Comparison of ENCODE assay signal across 9 mouse cellular contexts in the genomic region with DNA sequence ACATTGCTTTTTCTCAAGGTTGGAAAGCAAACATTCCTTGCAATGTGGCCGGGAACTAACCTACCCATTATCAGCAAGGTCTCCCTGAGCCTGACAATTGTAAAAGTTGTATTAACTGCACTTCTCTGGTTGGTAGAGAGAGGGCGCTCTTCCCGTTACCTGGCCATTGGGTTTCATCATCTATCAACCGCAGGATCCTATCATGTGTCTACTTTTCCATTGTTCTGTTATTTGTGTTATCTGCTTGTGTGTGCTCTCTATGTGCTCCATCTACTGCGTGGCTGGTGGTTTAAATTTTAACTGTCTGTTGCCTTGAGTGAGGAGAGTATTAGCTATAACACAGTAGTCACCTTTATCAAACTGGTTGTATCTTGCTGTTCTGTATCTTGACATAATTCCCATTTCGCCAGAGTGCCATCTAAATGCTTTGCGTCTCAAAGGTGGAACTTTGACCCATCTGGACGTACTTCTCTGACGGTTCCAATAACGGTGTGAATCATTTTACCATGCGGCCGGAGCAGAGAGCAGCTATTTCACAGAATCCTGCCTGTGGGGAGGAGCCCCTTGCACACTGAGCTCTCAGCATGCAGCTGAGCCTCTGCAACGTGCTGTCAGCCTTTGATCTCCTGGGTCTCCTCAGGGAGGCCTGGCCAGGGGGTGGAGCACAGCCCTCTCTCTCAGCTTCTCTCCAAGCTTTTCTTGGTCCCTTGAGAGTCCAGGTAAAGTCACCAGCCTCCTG.
DNase-seq lines count a peak whose midpoint lies in the region; ATAC-seq and TF ChIP-seq lines count a peak whose summit lies in the region.
"Had no signal": no experiment of that assay in that cellular context is flagged by ENCODE, and none has a peak within 500 bp of the region (broad histone marks: within the 10 kb centered on the region; RNA-seq: fewer than 3 reads in every experiment).

No protein-coding gene starts in this region.

- no peak overlapping the region for H3K4me2 ChIP-seq in forebrain, embryonic 14.5 days (ENCODE audit: low read length)

- H3K27ac ChIP-seq in heart, adult 2 months, result no peak overlapping the region
- no peak overlapping the region for H3K27ac ChIP-seq in forebrain, embryonic 14.5 days (ENCODE audit: low read depth, low read length)

- H3K9ac ChIP-seq in heart, adult 2 months (ENCODE audit: low read depth, low read length), result no peak overlapping the region
- no peak overlapping the region for H3K9ac ChIP-seq in forebrain, embryonic 14.5 days (ENCODE audit: low read length)

- no peak for TF ChIP-seq POLR2A in heart, adult 2 months (IDR thresholded peaks at IDR 0.05; ENCODE audit: insufficient read depth, low read depth, low read length)

- no peaks in the 10 kb centered on the region for H3K4me1 ChIP-seq in heart, adult 2 months (ENCODE audit: control insufficient read depth, insufficient read depth, low read length)
- H3K4me1 ChIP-seq in forebrain, embryonic 14.5 days (ENCODE audit: control insufficient read depth, insufficient read depth, low read length), result peaks cover 16% of the 10 kb centered on the region

- no peak for DNase-seq in heart, adult 2 months
- no peak for DNase-seq in heart, adult 9 months (ENCODE audit: low spot score in 2 of 2)
- peak; percentile 14 for DNase-seq in lung, postnatal 10 days
- no peak for DNase-seq in lung, postnatal 25 days (ENCODE audit: low spot score)
- no peak for DNase-seq in forebrain, embryonic 14.5 days (ENCODE audit: low spot score)
- DNase-seq in retina, embryonic 14.5 days (ENCODE audit: low spot score), result peak; percentile 62
- DNase-seq in ovary, adult 18-20 months (ENCODE audit: low spot score), result no peak
- DNase-seq: layer of hippocampus, postnatal 36 days had no signal

- no peak overlapping the region for H3K4me3 ChIP-seq in heart, adult 2 months
- H3K4me3 ChIP-seq in forebrain, embryonic 14.5 days (ENCODE audit: low read depth, low read length), result no peak overlapping the region

- no peaks in the 10 kb centered on the region for H3K79me2 ChIP-seq in heart, adult 2 months (replicated peaks; ENCODE audit: control insufficient read depth, insufficient read depth, low read length)

- peak; percentile 85 for TF ChIP-seq CTCF in heart, adult 2 months (IDR thresholded peaks at IDR 0.05)

- no peaks in the 10 kb centered on the region for H3K27me3 ChIP-seq in heart, adult 2 months (ENCODE audit: control insufficient read depth, insufficient read depth, low read length)
- no peaks in the 10 kb centered on the region for H3K27me3 ChIP-seq in forebrain, embryonic 14.5 days (replicated peaks; ENCODE audit: control insufficient read depth, insufficient read depth, low read length)

- ATAC-seq in forebrain, embryonic 14.5 days, result peak; percentile 10; the same call in 1 of the 2 replicates
- no peak for ATAC-seq in frontal cortex, adult (ENCODE audit: low TSS enrichment)

- no peak for TF ChIP-seq EP300 in heart, adult 2 months (IDR thresholded peaks at IDR 0.05; ENCODE audit: insufficient read depth, low read depth, low read length)

- WGBS in heart, adult 2 months, result 19% methylated on average over 13 of the region's 13 CpGs
- 26% methylated on average over 13 of the region's 13 CpGs for WGBS in forebrain, embryonic 14.5 days

- H3K9me3 ChIP-seq in forebrain, embryonic 14.5 days (replicated peaks; ENCODE audit: control insufficient read depth, low read length), result no peaks in the 10 kb centered on the region

- no peaks in the 10 kb centered on the region for H3K36me3 ChIP-seq in heart, adult 2 months (ENCODE audit: control insufficient read depth, insufficient read depth, low read length)
- H3K36me3 ChIP-seq in forebrain, embryonic 14.5 days (ENCODE audit: control insufficient read depth, insufficient read depth, low read length), result no peaks in the 10 kb centered on the region

- intact Hi-C loops in heart, adult 2 months (cut with DNase I), result loop anchor here (1.0 to 5.0 kb wide), 3 partner anchors 36 to 132 kb away; no protein-coding TSS in a partner anchor

Comparison
In these comparisons a context has a peak if more than half of its experiments do, and no peak if none do; other contexts are left out.
1. DNase-seq: peak in lung, postnatal 10 days (single experiment) and retina, embryonic 14.5 days (single experiment); none in heart, adult 2 months (0 of 2), heart, adult 9 months (0 of 2), lung, postnatal 25 days (single experiment), forebrain, embryonic 14.5 days (single experiment) and ovary, adult 18-20 months (single experiment).